Mouse (Mus musculus): Measurements from ENCODE around the gene Sarnp.

Sarnp gene

GRCm38 (mm10) chr10:128817033-128817432, at the start of gene Sarnp:
Gene Sarnp (plus strand): TSS chr10:128817333.
- no peak for DNase-seq

GRCm38 (mm10) chr10:128772895-128773294, 44.2 kb upstream of the Sarnp start:
- DNase-seq = no peak

GRCm38 (mm10) chr10:128773685-128774084, 43.4 kb upstream of the Sarnp start:
- no peak for DNase-seq

GRCm38 (mm10) chr10:128778441-128778840, 38.7 kb upstream of the Sarnp start:
- no peak for DNase-seq

- no peak for DNase-seq
Measured at GRCm38 (mm10) chr10:128779011-128779795, 37.9 kb upstream of the Sarnp start.

- DNase-seq = no peak
Measured at GRCm38 (mm10) chr10:128780200-128780599, 36.9 kb upstream of the Sarnp start.

- no peak for DNase-seq
Measured at GRCm38 (mm10) chr10:128790398-128791124, 26.6 kb upstream of the Sarnp start, which contains the start of gene Mmp19. Gene Mmp19 (plus strand): TSS chr10:128790910.

- no peak for DNase-seq
Measured at GRCm38 (mm10) chr10:128792041-128792440, 25.1 kb upstream of the Sarnp start.

- DNase-seq = no peak
Measured at GRCm38 (mm10) chr10:128793258-128793657, 23.9 kb upstream of the Sarnp start.

- no peak for DNase-seq
Measured at GRCm38 (mm10) chr10:128794391-128794790, 22.7 kb upstream of the Sarnp start.

GRCm38 (mm10) chr10:128795581-128795980, 21.6 kb upstream of the Sarnp start:
- DNase-seq = no peak

- DNase-seq = no peak
Measured at GRCm38 (mm10) chr10:128798676-128799075, 18.5 kb upstream of the Sarnp start.

GRCm38 (mm10) chr10:128801981-128802495, 15.1 kb upstream of the Sarnp start:
- no peak for DNase-seq

GRCm38 (mm10) chr10:128802956-128803355, 14.2 kb upstream of the Sarnp start:
- no peak for DNase-seq

GRCm38 (mm10) chr10:128803361-128803760, 13.8 kb upstream of the Sarnp start:
- no peak for DNase-seq

GRCm38 (mm10) chr10:128803771-128804270, 13.3 kb upstream of the Sarnp start, which contains the start of gene Dnajc14:
Gene Dnajc14 (plus strand): TSS chr10:128804062.
- DNase-seq = peak; percentile 66

- DNase-seq = peak; percentile 72
Measured at GRCm38 (mm10) chr10:128804271-128805091, 12.7 kb upstream of the Sarnp start, which contains the start of gene Tmem198b. Gene Tmem198b (minus strand): TSS chr10:128804370.

- DNase-seq = peak; percentile 96
Measured at GRCm38 (mm10) chr10:128805092-128806000, 11.8 kb upstream of the Sarnp start.

GRCm38 (mm10) chr10:128806086-128806485, 11.0 kb upstream of the Sarnp start:
- no peak for DNase-seq

GRCm38 (mm10) chr10:128807018-128807417, 10.1 kb upstream of the Sarnp start:
- DNase-seq = no peak

- DNase-seq = no peak
Measured at GRCm38 (mm10) chr10:128820217-128820616, 3.1 kb downstream of the Sarnp start.
